Mouse (Mus musculus): ENCODE data around the gene Plekhb2. TPM values are rescaled to one million over a fixed set of nuclear protein-coding genes. Genes with fewer than 3 reads are reported as not detected.
A peak's percentile ranks its signal among the peaks of the same experiment; 100 is the strongest.

Plekhb2 gene
- polyA plus RNA-seq, 1 experiment from 2014 or later, result 27.9 TPM

DNA sequence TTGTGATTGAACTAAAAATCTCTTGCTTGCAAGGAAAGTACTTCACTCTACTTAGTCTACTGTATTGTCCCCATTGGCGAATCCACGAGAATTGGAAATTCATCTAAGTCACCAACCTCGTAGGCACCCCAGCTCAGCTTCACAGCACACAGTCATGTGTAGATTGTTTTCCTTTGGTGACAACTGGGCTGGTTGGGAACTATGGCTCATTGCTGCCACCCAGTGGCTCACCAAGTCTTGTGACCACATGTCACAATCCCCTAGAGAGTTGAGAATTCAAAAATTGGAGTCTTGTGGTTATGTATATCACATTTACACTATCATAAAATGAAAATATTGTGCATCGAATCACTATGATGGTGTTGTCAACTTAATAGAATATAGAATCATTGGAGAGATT is 47.1 kb downstream of the Plekhb2 start:
- ATAC-seq (ENCODE audit: insufficient read depth) (no peak), DNase-seq (peak; percentile 73)
- Histone ChIP-seq H3K4me2 (no peak overlapping the region), H3K9ac (no peak overlapping the region), H3K4me1 (ENCODE audit: insufficient read depth) (no peaks in the 10 kb centered on the region), H3K4me3 (ENCODE audit: low read depth, low read length) (no peak overlapping the region), H3K27me3 (ENCODE audit: insufficient read depth, low read length) (no peaks in the 10 kb centered on the region), H3K36me3 (ENCODE audit: insufficient read depth) (no peaks in the 10 kb centered on the region), H3K27ac (ENCODE audit: low read depth) (no peak overlapping the region), H3K9me3 (ENCODE audit: low read depth, low read length) (no peaks in the 10 kb centered on the region)
- WGBS, result 45% methylated on average over 4 of the region's 4 CpGs
- TF ChIP-seq CTCF (IDR thresholded peaks at IDR 0.05; ENCODE audit: low read depth), result peak; percentile 69

DNA sequence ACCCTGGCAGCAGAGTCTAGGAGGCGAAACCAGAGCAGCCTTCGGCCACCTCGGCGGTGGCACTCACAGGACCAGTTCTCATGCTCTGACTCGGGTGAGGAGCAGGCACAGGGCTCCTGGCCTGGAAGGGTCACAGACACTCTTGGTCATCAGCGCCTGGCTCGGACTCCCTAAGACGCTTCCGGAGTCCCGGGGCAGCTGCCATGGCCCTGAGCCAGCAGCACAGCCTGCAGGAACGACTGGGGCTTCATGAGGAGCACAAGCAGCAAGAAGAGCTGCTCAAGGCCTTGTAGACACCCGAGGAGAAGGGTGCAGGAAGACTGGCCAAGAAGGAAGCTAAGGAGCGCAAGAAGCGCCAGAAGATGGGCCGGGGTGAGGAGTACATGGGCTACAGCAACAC is 78.9 kb downstream of the Plekhb2 start:
- Histone ChIP-seq H3K9me3 (ENCODE audit: low read depth, low read length) (no peaks in the 10 kb centered on the region; the same call in 1 of the 2 replicates), H3K36me3 (ENCODE audit: insufficient read depth) (no peaks in the 10 kb centered on the region), H3K9ac (no peak overlapping the region), H3K4me3 (ENCODE audit: low read depth, low read length) (no peak overlapping the region), H3K4me1 (ENCODE audit: insufficient read depth) (no peaks in the 10 kb centered on the region), H3K4me2 (no peak overlapping the region), H3K27me3 (ENCODE audit: insufficient read depth, low read length) (no peaks in the 10 kb centered on the region), H3K27ac (ENCODE audit: low read depth) (no peak overlapping the region)
- ATAC-seq (ENCODE audit: insufficient read depth), result no peak
- DNase-seq, result no peak
- 91% methylated on average over 15 of the region's 15 CpGs for WGBS
- no peak for TF ChIP-seq CTCF (IDR thresholded peaks at IDR 0.05; ENCODE audit: low read depth)

Other genes starting within 250 kb of the Plekhb2 start
- 76.9 and 86.0 TPM in 2 replicates for gene Fam168b, start 6.9 kb upstream of the Plekhb2 start, polyA plus RNA-seq (2014; fragmentation: Nextera tagmentation; extraction: Ambion mirVana)